Mouse (Mus musculus): ENCODE measurements around the gene Vps16.

DNA sequence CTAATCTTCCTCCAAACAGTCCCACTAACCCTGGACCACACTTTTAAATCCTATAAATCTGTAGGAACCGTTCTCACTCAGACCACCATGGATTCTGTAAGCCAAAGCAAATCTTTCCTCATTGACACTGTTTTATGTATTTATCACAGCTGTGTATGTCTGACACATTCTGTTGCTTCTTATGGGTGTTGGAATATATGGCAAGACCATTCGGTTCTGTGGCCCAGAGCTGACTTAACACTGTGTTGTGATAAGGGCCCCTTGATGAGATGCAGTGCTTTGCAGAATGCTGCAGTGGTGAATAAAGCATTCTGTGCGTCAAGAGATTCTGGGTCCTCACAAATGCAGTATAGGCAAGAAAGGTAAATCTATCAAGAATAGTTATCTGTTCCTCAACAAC, 8.0 kb downstream of the Vps16 start:
- no peak for TF ChIP-seq RCOR1 (IDR thresholded peaks at IDR 0.05; ENCODE audit: low read depth, low read length)
- no peak for TF ChIP-seq USF1 (IDR thresholded peaks at IDR 0.05; ENCODE audit: low read depth, low read length)

Data from MEL (cell line).